Mouse (Mus musculus) olfactory bulb, adult 2 months (tissue): ENCODE data around the gene Cstf2t. TPM values are rescaled to one million over a fixed set of nuclear protein-coding genes. Genes with fewer than 3 reads are reported as not detected.
A peak's percentile ranks its signal among the peaks of the same experiment; 100 is the strongest.

Experiments used
- H3K27ac ChIP-seq: fragments of 200-500 bp; 2 replicates; pipeline ENCODE4 v1.5.1; 2012; ENCODE audit warnings: low read depth, low read length; ENCODE audit not compliant: insufficient read depth
- H3K4me1 ChIP-seq: fragments of 200-500 bp; 2 replicates; pipeline ENCODE4 v1.6.1; 2012; ENCODE audit warnings: low read length; ENCODE audit not compliant: control insufficient read depth, insufficient read depth
- H3K4me3 ChIP-seq: fragments of 200-500 bp; 2 replicates; pipeline ENCODE4 v1.5.1; 2012; ENCODE audit warnings: mild to moderate bottlenecking, low read depth, low read length, moderate library complexity; ENCODE audit not compliant: insufficient read depth
- CTCF ChIP-seq: fragments of 200-500 bp; IDR thresholded peaks from 2 replicates; pipeline ENCODE4 v1.5.1; 2012; ENCODE audit warnings: low read depth, mild to moderate bottlenecking, low read length, moderate library complexity; ENCODE audit not compliant: insufficient read depth
- POLR2A ChIP-seq: fragments of 200-500 bp; IDR thresholded peaks from 2 replicates; pipeline ENCODE4 v1.6.1; 2012; ENCODE audit warnings: mild to moderate bottlenecking, low read depth, low read length, moderate library complexity; ENCODE audit not compliant: insufficient read depth
- WGBS: fragments of 180-500 bp; shearing (Covaris S2); methylation state at CpG from one replicate; pipeline ENCODE4 v1.1.7; 2018; 5-methylcytosine and 5-hydroxymethylcytosine counted together
- polyA plus RNA-seq: library from polyadenylated mRNA; stranded (reverse); fragments of >200 nt; gene quantifications from 2 replicates; pipeline ENCODE4 v1.2.4, GENCODE M21; 2012; ENCODE audit warnings: low replicate concordance; ENCODE audit not compliant: missing spikeins, insufficient read depth, insufficient read length

Gene Cstf2t
- polyA plus RNA-seq, 1 experiment: not detected

GRCm38 (mm10) chr19:31076106-31076505 is 6.5 kb upstream of the Cstf2t start:
- Histone ChIP-seq H3K27ac (no peak overlapping the region), H3K4me1 (peaks cover 6% of the 10 kb centered on the region), H3K4me3 (no peak overlapping the region)
- 94% methylated on average over 4 of the region's 4 CpGs for WGBS
- TF ChIP-seq POLR2A (no peak), CTCF (no peak)

GRCm38 (mm10) chr19:31078241-31078640 is 4.4 kb upstream of the Cstf2t start:
- no peak overlapping the region for H3K27ac ChIP-seq
- no peak overlapping the region for H3K4me3 ChIP-seq
- WGBS: 28% methylated on average over 3 of the region's 3 CpGs

GRCm38 (mm10) chr19:31082226-31082625 is 411 bp upstream of the Cstf2t start:
- WGBS: 15% methylated on average over 7 of the region's 7 CpGs
- Histone ChIP-seq H3K4me3 (peak overlapping the region; percentile 79), H3K4me1 (peaks cover 13% of the 10 kb centered on the region), H3K27ac (no peak overlapping the region)
- TF ChIP-seq POLR2A (no peak), CTCF (no peak)

More at GRCm38 (mm10) chr19:31078241-31078640, 4.4 kb upstream of the Cstf2t start:
- H3K4me1 ChIP-seq: peaks cover 6% of the 10 kb centered on the region
- TF ChIP-seq CTCF: no peak
- no peak for TF ChIP-seq POLR2A

- TF ChIP-seq CTCF (no peak), POLR2A (no peak)
- Histone ChIP-seq H3K27ac (no peak overlapping the region), H3K4me3 (peak overlapping the region; percentile 79), H3K4me1 (peaks cover 13% of the 10 kb centered on the region)
- WGBS: 95% methylated on average over 8 of the region's 8 CpGs
These were observed 1.1 kb downstream of the Cstf2t start for GRCm38 (mm10) chr19:31083761-31084160.

- 71% methylated on average over 3 of the region's 3 CpGs for WGBS
- H3K4me1 ChIP-seq: no peaks in the 10 kb centered on the region
- no peak for TF ChIP-seq POLR2A
- no peak for TF ChIP-seq CTCF
- no peak overlapping the region for H3K27ac ChIP-seq
- H3K4me3 ChIP-seq: no peak overlapping the region
These were observed 15.2 kb downstream of the Cstf2t start for GRCm38 (mm10) chr19:31097857-31098256.

- 98% methylated on average over 3 of the region's 3 CpGs for WGBS
- H3K4me1 ChIP-seq: no peaks in the 10 kb centered on the region
- no peak overlapping the region for H3K4me3 ChIP-seq
- TF ChIP-seq POLR2A (no peak), CTCF (no peak)
- no peak overlapping the region for H3K27ac ChIP-seq
These were observed 16.7 kb downstream of the Cstf2t start for GRCm38 (mm10) chr19:31099369-31099768.

GRCm38 (mm10) chr19:31104764-31105163 is 22.1 kb downstream of the Cstf2t start:
- Histone ChIP-seq H3K27ac (no peak overlapping the region), H3K4me1 (no peaks in the 10 kb centered on the region), H3K4me3 (no peak overlapping the region)
- WGBS: 85% methylated on average over 6 of the region's 6 CpGs
- no peak for TF ChIP-seq CTCF
- no peak for TF ChIP-seq POLR2A

GRCm38 (mm10) chr19:31106036-31106435 is 23.4 kb downstream of the Cstf2t start:
- TF ChIP-seq POLR2A (no peak), CTCF (no peak)
- H3K27ac ChIP-seq: no peak overlapping the region
- H3K4me3 ChIP-seq: no peak overlapping the region
- no peaks in the 10 kb centered on the region for H3K4me1 ChIP-seq
- 56% methylated on average over 3 of the region's 3 CpGs for WGBS

GRCm38 (mm10) chr19:31106835-31107554 is 24.4 kb downstream of the Cstf2t start:
- no peak overlapping the region for H3K4me3 ChIP-seq
- WGBS: 68% methylated on average over 9 of the region's 9 CpGs
- H3K4me1 ChIP-seq: no peaks in the 10 kb centered on the region
- TF ChIP-seq POLR2A (no peak), CTCF (no peak)
- H3K27ac ChIP-seq: no peak overlapping the region
